Mouse (Mus musculus) kidney, adult 2 months (tissue): Measurements from ENCODE around the gene Mybl2.

ENCODE experiments used
- CTCF ChIP-seq: fragments of 200-500 bp; conservative IDR thresholded peaks from 2 replicates; pipeline ENCODE4 v1.5.1; 2011; ENCODE audit warnings: low read depth, mild to moderate bottlenecking, control low read depth, low read length, moderate library complexity, mixed read lengths; ENCODE audit not compliant: insufficient read depth, insufficient read length
- POLR2A ChIP-seq: fragments of 200-500 bp; IDR thresholded peaks from one replicate; pipeline ENCODE4 v1.6.1; 2011; ENCODE audit warnings: low read depth, low read length, control low read depth

DNA sequence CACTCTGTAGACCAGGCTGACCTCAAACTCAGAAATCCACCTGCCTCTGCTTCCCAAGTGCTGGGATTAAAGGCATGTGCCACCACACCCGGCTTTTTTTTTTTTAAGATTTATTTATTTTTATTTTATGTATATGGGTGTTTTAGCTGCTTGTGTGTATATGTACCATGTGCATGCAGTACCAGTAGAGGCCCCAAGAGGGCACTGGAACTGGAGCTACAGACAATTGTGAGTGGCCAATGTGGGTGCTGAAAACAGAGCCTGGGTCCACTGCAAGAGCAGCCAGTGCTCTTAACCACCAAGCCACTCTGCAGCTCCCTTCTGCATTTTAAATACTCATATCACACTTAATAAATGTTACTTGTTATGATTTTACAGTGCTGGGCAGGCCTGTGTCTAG lies 56.2 kb downstream of the Mybl2 start:
- TF ChIP-seq CTCF = no peak
- no peak for TF ChIP-seq POLR2A
